Mouse (Mus musculus) T-helper 17 cell (primary cell): ENCODE results near the gene Krt77.

Source experiments
- in situ Hi-C, 2 experiments: fragments of 300-600 bp; cut with MboI, MseI; formaldehyde crosslinking; loops; 1 replicate in 1 of 2; 2 replicates in 1 of 2; pipeline ENCODE4 v1.15.1; 2025; ENCODE audit warnings: high pct_unique_total_duplicates in 2 of 2

Krt77 gene

GRCm38 (mm10) chr15:101834784-101835328 is 34.6 kb downstream of the Krt77 start:
- in situ Hi-C loops: no loop called here

GRCm38 (mm10) chr15:101833131-101833530 is 36.4 kb downstream of the Krt77 start:
- in situ Hi-C loops: no loop called here

GRCm38 (mm10) chr15:101829441-101829840 is 40.1 kb downstream of the Krt77 start:
- in situ Hi-C loops: no loop called here

- in situ Hi-C loops: no loop called here
Measured at GRCm38 (mm10) chr15:101821786-101822185, 47.7 kb downstream of the Krt77 start.

GRCm38 (mm10) chr15:101817875-101818274 is 51.6 kb downstream of the Krt77 start, which contains the start of gene Krt2:
TSS of gene Krt2 (minus strand) at chr15:101818169.
- in situ Hi-C loops: no loop called here
